ENCODE assay signal across 9 mouse cellular contexts in genomic region chr19:45223413-45224285, GRCm38 (mm10). TPM values are rescaled to one million over a fixed set of nuclear protein-coding genes. Genes with fewer than 3 reads are reported as not detected.
DNase-seq lines count a peak whose midpoint lies in the region; ATAC-seq lines count a peak whose summit lies in the region.
"Had no signal": no experiment of that assay in that cellular context is flagged by ENCODE, and none has a peak within 500 bp of the region (broad histone marks: within the 10 kb centered on the region; RNA-seq: fewer than 3 reads in every experiment).

No protein-coding gene starts in this region.

- no peaks in the 10 kb centered on the region for H3K36me3 ChIP-seq in heart, embryonic 14.5 days (ENCODE audit: control insufficient read depth, insufficient read depth, low read length)
- H3K36me3 ChIP-seq in forebrain, embryonic 14.5 days (ENCODE audit: control insufficient read depth, insufficient read depth, low read length), result no peaks in the 10 kb centered on the region
- no peaks in the 10 kb centered on the region for H3K36me3 ChIP-seq in limb, embryonic 15.5 days

- H3K4me3 ChIP-seq in heart, embryonic 14.5 days (ENCODE audit: control insufficient read depth in 1 of 2, insufficient read depth in 1 of 2, low read depth in 1 of 2, low read length in 2 of 2), result peak overlapping the region; percentile 25 to 31
- no peak overlapping the region for H3K4me3 ChIP-seq in forebrain, embryonic 14.5 days (ENCODE audit: low read depth, low read length)
- H3K4me3 ChIP-seq in limb, embryonic 15.5 days, result peak overlapping the region; percentile 15

- H3K9me3 ChIP-seq in heart, embryonic 14.5 days (ENCODE audit: control insufficient read depth, low read length), result no peaks in the 10 kb centered on the region
- no peaks in the 10 kb centered on the region for H3K9me3 ChIP-seq in forebrain, embryonic 14.5 days (replicated peaks; ENCODE audit: control insufficient read depth, low read length)
- no peaks in the 10 kb centered on the region for H3K9me3 ChIP-seq in limb, embryonic 15.5 days

- WGBS in heart, embryonic 14.5 days, result 3% methylated on average over 49 of the region's 49 CpGs
- WGBS in forebrain, embryonic 14.5 days, result 2% methylated on average over 49 of the region's 49 CpGs
- 4% methylated on average over 49 of the region's 49 CpGs for WGBS in limb, embryonic 15.5 days

- H3K4me1 ChIP-seq in heart, embryonic 14.5 days (ENCODE audit: control insufficient read depth in 2 of 2, insufficient read depth in 2 of 2, low read length in 2 of 2), result peaks cover 0 to 5% of the 10 kb centered on the region in 2 experiments; a peak in 2 of 4 replicates
- H3K4me1 ChIP-seq in forebrain, embryonic 14.5 days (ENCODE audit: control insufficient read depth, insufficient read depth, low read length), result no peaks in the 10 kb centered on the region; the same call in 1 of the 2 replicates
- H3K4me1 ChIP-seq in limb, embryonic 15.5 days, result peaks cover 31% of the 10 kb centered on the region

- H3K27ac ChIP-seq in heart, embryonic 14.5 days (replicated peaks in 1 of 2; ENCODE audit: control insufficient read depth in 1 of 2, insufficient read depth in 1 of 2, low read depth in 2 of 2, low read length in 2 of 2), result no peak overlapping the region
- no peak overlapping the region for H3K27ac ChIP-seq in forebrain, embryonic 14.5 days (ENCODE audit: low read depth, low read length)
- no peak overlapping the region for H3K27ac ChIP-seq in limb, embryonic 15.5 days

- no peak for ATAC-seq in heart, embryonic 14.5 days (ENCODE audit: insufficient number of reproducible peaks, insufficient read depth, low FRiP score, low read depth)
- no peak for ATAC-seq in forebrain, embryonic 14.5 days
- no peak for ATAC-seq in limb, embryonic 15.5 days (ENCODE audit: insufficient number of reproducible peaks, low FRiP score, low TSS enrichment, low read depth)

- DNase-seq in heart, adult 8-10 months (ENCODE audit: low spot score), result no peak
- DNase-seq in Muller cell, postnatal 12 days (ENCODE audit: inconsistent ontology term), result peak; percentile 35
- no peak for DNase-seq in forebrain, embryonic 14.5 days (ENCODE audit: low spot score)
- DNase-seq in thymus, postnatal 14 days, result no peak
- no peak for DNase-seq in yolk sac, embryonic 10.5 days (ENCODE audit: low spot score)
- DNase-seq in cerebellum, adult 8-10 months, result no peak
- DNase-seq: cerebellum, postnatal 36 days had no signal

- H3K9ac ChIP-seq in heart, embryonic 14.5 days (ENCODE audit: low read length), result no peak overlapping the region
- no peak overlapping the region for H3K9ac ChIP-seq in forebrain, embryonic 14.5 days (ENCODE audit: low read length)
- H3K9ac ChIP-seq in limb, embryonic 15.5 days, result no peak overlapping the region

- peaks cover 79% of the 10 kb centered on the region for H3K27me3 ChIP-seq in heart, embryonic 14.5 days (ENCODE audit: control insufficient read depth, insufficient read depth, low read length)
- peaks cover 85% of the 10 kb centered on the region for H3K27me3 ChIP-seq in forebrain, embryonic 14.5 days (replicated peaks; ENCODE audit: control insufficient read depth, insufficient read depth, low read length)
- peaks cover 83% of the 10 kb centered on the region for H3K27me3 ChIP-seq in limb, embryonic 15.5 days

- H3K4me2 ChIP-seq in heart, embryonic 14.5 days (ENCODE audit: low read length), result peak overlapping the region; percentile 58
- H3K4me2 ChIP-seq in forebrain, embryonic 14.5 days (ENCODE audit: low read length), result peak overlapping the region; percentile 1; the same call in 1 of the 2 replicates
- peak overlapping the region; percentile 24 for H3K4me2 ChIP-seq in limb, embryonic 15.5 days

RNA-seq across cellular contexts. Expression of gene Lbx1, which starts 12.0 kb away (rescaled TPM):
- polyA plus RNA-seq in heart, embryonic 14.5 days (2014; fragmentation: Nextera tagmentation; extraction: Ambion mirVana), result not detected in 2 replicates
- under 1 TPM in 1 of 4 experiments, not detected in 3; 0.17 TPM for total RNA-seq in heart, adult 8-10 months (2022)
- polyA plus RNA-seq in forebrain, embryonic 14.5 days (2014; fragmentation: Nextera tagmentation; extraction: Ambion mirVana), result 0.09 TPM in 1 of 2 replicates, not detected in the other
- polyA plus RNA-seq in limb, embryonic 15.5 days (2015; fragmentation: Nextera tagmentation; extraction: Ambion mirVana), result 0.64 and 1.5 TPM in 2 replicates

Comparison
In these comparisons a context has a peak if more than half of its experiments do, and no peak if none do; other contexts are left out.
1. H3K4me2 ChIP-seq: peak in every context shown above with its lines; median percentile 58 in heart, embryonic 14.5 days; 24 in limb, embryonic 15.5 days; 1 in forebrain, embryonic 14.5 days.